Mouse (Mus musculus): ENCODE results near the gene Sgms2. TPM values are rescaled to one million over a fixed set of nuclear protein-coding genes. Genes with fewer than 3 reads are reported as not detected.

Gene Sgms2
- 0.17 TPM for polyA plus RNA-seq (2017; shearing (Covaris generic))

DNA sequence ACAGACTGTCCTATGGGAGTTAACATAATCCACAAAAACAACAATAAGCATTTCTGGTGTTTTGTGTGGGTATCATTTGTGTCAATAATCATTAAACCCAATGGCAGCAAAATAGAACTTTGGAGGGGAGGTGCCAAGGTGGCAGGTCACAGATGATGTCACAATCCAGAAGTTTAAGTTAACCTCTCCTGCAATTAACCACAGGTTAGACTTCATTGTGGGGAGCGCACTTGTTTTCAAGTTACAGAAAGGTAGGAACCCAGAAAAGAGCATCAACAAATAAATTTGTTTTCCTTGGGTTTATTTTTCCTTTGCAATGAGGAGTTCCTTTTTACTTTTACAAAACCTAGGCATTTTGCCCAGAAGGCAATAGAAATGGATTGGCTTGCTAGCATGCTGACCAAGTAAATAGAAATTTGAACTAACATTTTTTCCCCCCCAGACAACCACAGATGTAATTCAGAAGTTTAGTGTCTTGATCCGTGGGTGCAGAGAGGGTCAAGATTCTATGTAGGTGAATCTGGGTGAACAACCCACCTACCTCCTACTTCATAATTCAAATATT is at the start of gene Sgms2:
Gene Sgms2 (minus strand): TSS at position 51 of the 565 bp plus-strand sequence.

DNA sequence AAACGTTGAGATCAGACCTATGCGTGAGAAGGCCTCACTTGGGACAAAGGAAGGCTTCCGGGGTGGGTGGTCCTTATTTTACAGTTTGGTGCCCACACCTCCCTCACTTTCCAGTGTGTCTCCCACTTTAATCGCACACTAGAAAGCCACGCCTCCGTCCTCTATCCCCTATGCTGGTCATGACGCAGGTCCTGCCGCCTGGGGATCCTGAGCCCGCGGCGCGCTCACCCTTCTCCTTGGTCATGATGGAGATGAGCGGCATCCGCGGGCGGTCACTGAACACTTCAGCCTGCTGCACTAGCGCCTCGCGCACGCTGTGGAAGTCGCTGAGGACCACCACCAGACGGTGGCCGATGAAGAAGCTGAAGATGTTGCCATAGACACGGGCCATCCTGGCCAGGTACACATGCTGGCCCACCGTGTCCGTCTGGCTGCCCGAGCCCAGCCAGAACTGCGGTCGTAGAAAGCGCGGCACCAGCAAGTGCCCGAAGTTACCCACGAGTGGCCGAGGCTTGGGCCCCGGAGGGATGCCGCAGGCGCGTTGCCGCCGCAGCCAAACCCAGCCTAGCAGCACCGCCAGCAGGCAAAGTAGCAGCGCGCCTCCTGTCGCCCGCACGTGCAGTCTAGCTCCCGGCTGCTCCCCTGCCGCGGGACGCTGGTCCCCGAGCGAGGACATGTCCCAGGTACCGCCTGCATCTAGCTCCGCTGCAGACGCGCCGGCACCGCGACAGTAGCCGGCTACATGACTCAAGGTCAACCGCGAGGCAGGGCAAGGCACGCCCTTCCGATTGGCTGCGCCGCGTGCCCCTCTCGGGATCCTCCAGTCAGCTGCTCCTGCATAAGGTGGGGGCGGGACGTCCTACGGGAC is 188.5 kb downstream of the Sgms2 start, which contains the start of gene Cyp2u1:
Gene Cyp2u1 (minus strand): TSS at position 776 of the 868 bp plus-strand sequence.

DNA sequence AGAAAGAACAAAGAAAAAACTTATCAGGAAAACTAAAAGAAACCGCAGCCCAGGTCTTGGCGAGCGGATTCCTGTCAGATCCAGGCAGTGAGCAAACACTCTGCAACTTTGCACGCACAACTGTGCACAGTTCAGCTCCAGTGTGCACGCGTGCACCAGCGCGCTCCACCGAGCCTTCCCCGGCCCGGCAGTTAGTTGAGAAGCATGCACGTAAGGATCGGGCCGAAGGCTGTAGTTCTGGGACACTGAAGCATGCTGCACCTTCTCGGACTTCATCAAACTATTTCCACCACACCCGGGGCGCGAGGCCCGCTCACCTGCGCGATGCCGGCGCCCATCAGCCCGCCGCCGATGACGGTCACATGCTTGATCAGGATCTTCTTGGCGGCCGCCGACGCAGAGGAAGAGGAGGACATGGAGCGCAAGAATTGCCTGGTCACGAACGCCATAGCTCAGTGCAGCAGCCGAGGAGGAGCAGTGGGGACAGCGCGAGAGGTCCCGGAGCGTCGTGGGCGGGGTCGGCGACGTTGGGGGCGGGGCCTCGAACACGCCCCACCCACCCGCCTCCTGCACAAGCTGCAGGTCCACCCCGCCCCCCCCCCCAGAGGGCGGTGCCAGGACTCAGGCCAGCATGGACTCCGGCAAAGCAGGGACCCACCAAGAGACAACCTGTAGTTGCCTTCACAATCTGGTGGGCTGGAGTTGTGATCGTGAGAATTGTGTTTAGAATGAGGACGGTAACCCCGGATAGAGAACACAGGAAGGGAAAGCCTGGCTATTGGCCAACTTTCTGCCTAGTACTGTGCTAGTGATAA is 219.4 kb downstream of the Sgms2 start, which contains the start of gene Hadh:
Gene Hadh (minus strand): TSS at position 543 of the 815 bp plus-strand sequence.

Other genes with a start within 250 kb of the Sgms2 start
- 69.7 TPM for gene Hadh, start 219.3 kb downstream of the Sgms2 start, polyA plus RNA-seq (2017; shearing (Covaris generic))
- gene Cyp2u1, start 188.2 kb downstream of the Sgms2 start, polyA plus RNA-seq (2017; shearing (Covaris generic)), result 1.3 TPM
- gene Papss1, start 73.4 kb upstream of the Sgms2 start, polyA plus RNA-seq (2017; shearing (Covaris generic)), result 30.3 TPM